In the genomic region with DNA sequence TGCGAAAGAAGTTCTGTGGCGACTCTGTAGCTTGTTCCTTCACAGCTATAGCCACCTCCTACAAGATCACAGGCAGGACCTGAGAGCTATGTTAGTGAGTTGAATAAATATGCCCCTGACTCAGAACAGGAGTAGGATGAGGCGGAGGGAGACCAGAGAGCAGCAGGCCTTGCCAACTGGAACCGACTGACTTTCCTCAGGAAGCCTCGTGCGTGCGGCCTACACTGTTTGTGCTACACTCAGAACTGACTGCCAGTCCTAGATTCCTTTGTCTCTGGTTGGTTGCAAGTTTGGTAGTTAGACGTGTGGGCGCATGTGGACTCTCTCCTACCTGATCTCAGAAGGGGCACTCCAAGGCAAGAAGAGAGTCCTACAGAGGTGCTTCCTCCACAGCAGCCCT, we compare ENCODE assay signal across 9 mouse cellular contexts. TPM values are rescaled to one million over a fixed set of nuclear protein-coding genes. Genes with fewer than 3 reads are reported as not detected.
DNase-seq lines count a peak whose midpoint lies in the region; ATAC-seq and TF ChIP-seq lines count a peak whose summit lies in the region.
"Had no signal": no experiment of that assay in that cellular context is flagged by ENCODE, and none has a peak within 500 bp of the region (broad histone marks: within the 10 kb centered on the region; RNA-seq: fewer than 3 reads in every experiment).

No protein-coding gene starts in this region.

- WGBS in hindbrain, embryonic 10.5 days = 79% methylated on average over 9 of the region's 9 CpGs
- 74% methylated on average over 9 of the region's 9 CpGs for WGBS in hindbrain, embryonic 14.5 days
- 76% methylated on average over 9 of the region's 9 CpGs for WGBS in midbrain, embryonic 10.5 days
- 78% methylated on average over 9 of the region's 9 CpGs for WGBS in midbrain, postnatal 0 days
- WGBS in embryonic facial prominence, embryonic 15.5 days = 67% methylated on average over 9 of the region's 9 CpGs

- H3K4me2 ChIP-seq in hindbrain, embryonic 14.5 days (replicated peaks) = no peak overlapping the region
- no peak overlapping the region for H3K4me2 ChIP-seq in midbrain, postnatal 0 days (ENCODE audit: low read depth, low read length, poor library complexity, severe bottlenecking)
- H3K4me2 ChIP-seq in embryonic facial prominence, embryonic 15.5 days (replicated peaks) = no peak overlapping the region
- H3K4me2 ChIP-seq: lung, embryonic 14.5 days had no signal

- no peak for ATAC-seq in hindbrain, embryonic 14.5 days (ENCODE audit: low FRiP score)
- no peak for ATAC-seq in midbrain, postnatal 0 days (ENCODE audit: low FRiP score)
- no peak for ATAC-seq in embryonic facial prominence, embryonic 15.5 days (ENCODE audit: insufficient number of reproducible peaks, low FRiP score, low TSS enrichment, low read depth)

- no peaks in the 10 kb centered on the region for H3K9me3 ChIP-seq in hindbrain, embryonic 10.5 days
- H3K9me3 ChIP-seq in hindbrain, embryonic 14.5 days (ENCODE audit: control insufficient read depth, low read length) = no peaks in the 10 kb centered on the region
- no peaks in the 10 kb centered on the region for H3K9me3 ChIP-seq in midbrain, embryonic 10.5 days (replicated peaks)
- no peaks in the 10 kb centered on the region for H3K9me3 ChIP-seq in midbrain, postnatal 0 days (ENCODE audit: low read length)
- no peaks in the 10 kb centered on the region for H3K9me3 ChIP-seq in embryonic facial prominence, embryonic 15.5 days (replicated peaks)

- H3K27me3 ChIP-seq in hindbrain, embryonic 10.5 days (ENCODE audit: insufficient read depth, poor library complexity, severe bottlenecking) = no peaks in the 10 kb centered on the region
- H3K27me3 ChIP-seq in hindbrain, embryonic 14.5 days (ENCODE audit: control insufficient read depth, insufficient read depth, low read length) = no peaks in the 10 kb centered on the region
- no peaks in the 10 kb centered on the region for H3K27me3 ChIP-seq in midbrain, embryonic 10.5 days (ENCODE audit: low read depth, poor library complexity, severe bottlenecking)
- no peaks in the 10 kb centered on the region for H3K27me3 ChIP-seq in midbrain, postnatal 0 days (ENCODE audit: insufficient read depth, low read length)
- no peaks in the 10 kb centered on the region for H3K27me3 ChIP-seq in embryonic facial prominence, embryonic 15.5 days

- no peak for TF ChIP-seq CTCF in midbrain, postnatal 0 days (IDR thresholded peaks at IDR 0.05)

- H3K27ac ChIP-seq in hindbrain, embryonic 10.5 days = peak overlapping the region; percentile 67
- H3K27ac ChIP-seq in hindbrain, embryonic 14.5 days = no peak overlapping the region
- peak overlapping the region; percentile 55; the same call in 1 of the 2 replicates for H3K27ac ChIP-seq in midbrain, embryonic 10.5 days (replicated peaks)
- no peak overlapping the region for H3K27ac ChIP-seq in midbrain, postnatal 0 days (ENCODE audit: low read depth, low read length)
- H3K27ac ChIP-seq in embryonic facial prominence, embryonic 15.5 days (replicated peaks) = peak overlapping the region; percentile 86

- no peaks in the 10 kb centered on the region for H3K36me3 ChIP-seq in hindbrain, embryonic 10.5 days
- no peaks in the 10 kb centered on the region for H3K36me3 ChIP-seq in hindbrain, embryonic 14.5 days (replicated peaks; ENCODE audit: control insufficient read depth, insufficient read depth)
- no peaks in the 10 kb centered on the region for H3K36me3 ChIP-seq in midbrain, embryonic 10.5 days
- H3K36me3 ChIP-seq in midbrain, postnatal 0 days (ENCODE audit: insufficient read depth, low read length) = no peaks in the 10 kb centered on the region
- H3K36me3 ChIP-seq in embryonic facial prominence, embryonic 15.5 days = 0 out of 2 replicates have a peak, but pooled peaks cover 3% of the 10 kb centered on the region

- DNase-seq in hindbrain, embryonic 10.5 days (ENCODE audit: low spot score) = no peak
- DNase-seq in hindbrain, embryonic 14.5 days (ENCODE audit: low spot score) = no peak
- DNase-seq in midbrain, embryonic 10.5 days (ENCODE audit: low spot score) = no peak
- DNase-seq in midbrain, postnatal 0 days (ENCODE audit: low spot score) = no peak
- peak; percentile 36 to 74 for DNase-seq in right cerebral cortex, postnatal 36 days (ENCODE audit: low spot score in 2 of 2)
- no peak for DNase-seq in adrenal gland, adult (ENCODE audit: inconsistent age in 2 of 2, low spot score in 1 of 2)
- DNase-seq: layer of hippocampus, postnatal 36 days had no signal

- H3K4me3 ChIP-seq in hindbrain, embryonic 10.5 days = no peak overlapping the region
- no peak overlapping the region for H3K4me3 ChIP-seq in hindbrain, embryonic 14.5 days (replicated peaks; ENCODE audit: low read length)
- H3K4me3 ChIP-seq in midbrain, embryonic 10.5 days = no peak overlapping the region
- H3K4me3 ChIP-seq in midbrain, postnatal 0 days (ENCODE audit: low read depth, low read length) = no peak overlapping the region
- no peak overlapping the region for H3K4me3 ChIP-seq in embryonic facial prominence, embryonic 15.5 days (replicated peaks)

- peaks cover 21% of the 10 kb centered on the region for H3K4me1 ChIP-seq in hindbrain, embryonic 10.5 days (replicated peaks)
- peaks cover 19% of the 10 kb centered on the region for H3K4me1 ChIP-seq in hindbrain, embryonic 14.5 days (replicated peaks; ENCODE audit: control insufficient read depth, insufficient read depth, low read length)
- peaks cover 31% of the 10 kb centered on the region for H3K4me1 ChIP-seq in midbrain, embryonic 10.5 days
- peaks cover 4% of the 10 kb centered on the region for H3K4me1 ChIP-seq in midbrain, postnatal 0 days (ENCODE audit: insufficient read depth, low read length)
- H3K4me1 ChIP-seq in embryonic facial prominence, embryonic 15.5 days = peaks cover 34% of the 10 kb centered on the region

- no peak overlapping the region for H3K9ac ChIP-seq in hindbrain, embryonic 14.5 days
- no peak overlapping the region for H3K9ac ChIP-seq in midbrain, postnatal 0 days (replicated peaks; ENCODE audit: low read length, poor library complexity, severe bottlenecking)
- H3K9ac ChIP-seq in embryonic facial prominence, embryonic 15.5 days = no peak overlapping the region
- H3K9ac ChIP-seq: lung, embryonic 14.5 days had no signal

RNA-seq across cellular contexts. Expression of a gene that starts 50.2 kb away (rescaled TPM):
- polyA plus RNA-seq in hindbrain, embryonic 10.5 days (2016; fragmentation: Nextera tagmentation; extraction: Ambion mirVana) = 38.3 and 44.5 TPM in 2 replicates
- 57.6 and 62.4 TPM in 2 replicates for polyA plus RNA-seq in hindbrain, embryonic 14.5 days (2014; fragmentation: Nextera tagmentation; extraction: Ambion mirVana)
- polyA plus RNA-seq in midbrain, embryonic 10.5 days (2016; fragmentation: Nextera tagmentation; extraction: Ambion mirVana) = 35.2 and 35.8 TPM in 2 replicates
- 33.7 and 53.9 TPM in 2 replicates for total RNA-seq in midbrain, postnatal 0 days (2014; rRNA removed)
- polyA plus RNA-seq in midbrain, postnatal 0 days (2015; fragmentation: Nextera tagmentation; extraction: Ambion mirVana) = 55.9 and 59.6 TPM in 2 replicates
- 46.5 and 48.2 TPM in 2 replicates for polyA plus RNA-seq in embryonic facial prominence, embryonic 15.5 days (2015; fragmentation: Nextera tagmentation; extraction: Ambion mirVana)

Comparison
In these comparisons a context has a peak if more than half of its experiments do, and no peak if none do; other contexts are left out.
1. H3K27ac ChIP-seq: peak in hindbrain, embryonic 10.5 days (single experiment), midbrain, embryonic 10.5 days (single experiment) and embryonic facial prominence, embryonic 15.5 days (single experiment); none in hindbrain, embryonic 14.5 days (single experiment) and midbrain, postnatal 0 days (single experiment).
2. DNase-seq: peak in right cerebral cortex, postnatal 36 days (2 of 2); none in hindbrain, embryonic 10.5 days (single experiment), hindbrain, embryonic 14.5 days (single experiment), midbrain, embryonic 10.5 days (single experiment), midbrain, postnatal 0 days (single experiment) and adrenal gland, adult (0 of 2).